Comparison of ENCODE assay signal across 22 mouse cellular contexts in genomic region chr9:42801929-42802328, GRCm38 (mm10).
DNase-seq lines count a peak whose midpoint lies in the region; ATAC-seq lines count a peak whose summit lies in the region.
"Had no signal": no experiment of that assay in that cellular context is flagged by ENCODE, and none has a peak within 500 bp of the region (broad histone marks: within the 10 kb centered on the region; RNA-seq: fewer than 3 reads in every experiment).

No protein-coding gene starts in this region.

- H3K4me2 ChIP-seq in heart, embryonic 11.5 days: no peak overlapping the region
- no peak overlapping the region for H3K4me2 ChIP-seq in hindbrain, embryonic 13.5 days
- H3K4me2 ChIP-seq: heart, embryonic 15.5 days; hindbrain, embryonic 15.5 days; lung, embryonic 14.5 days had no signal

- no peaks in the 10 kb centered on the region for H3K4me1 ChIP-seq in heart, embryonic 11.5 days (ENCODE audit: control insufficient read depth, insufficient read depth, low read length)
- H3K4me1 ChIP-seq in hindbrain, embryonic 13.5 days (replicated peaks): peaks cover 40% of the 10 kb centered on the region

- no peak for ATAC-seq in heart, embryonic 11.5 days (replicated peaks; ENCODE audit: insufficient number of reproducible peaks, low FRiP score, low TSS enrichment)
- no peak for ATAC-seq in hindbrain, embryonic 13.5 days (ENCODE audit: low FRiP score)

- H3K27me3 ChIP-seq in heart, embryonic 11.5 days (ENCODE audit: control insufficient read depth, insufficient read depth, low read length): 0 out of 2 replicates have a peak, but pooled peaks cover 5% of the 10 kb centered on the region
- no peaks in the 10 kb centered on the region for H3K27me3 ChIP-seq in hindbrain, embryonic 13.5 days
- H3K27me3 ChIP-seq: hindbrain, embryonic 15.5 days had no signal

- H3K9me3 ChIP-seq in heart, embryonic 11.5 days (replicated peaks; ENCODE audit: control insufficient read depth, low read length): no peaks in the 10 kb centered on the region
- no peaks in the 10 kb centered on the region for H3K9me3 ChIP-seq in hindbrain, embryonic 13.5 days
- H3K9me3 ChIP-seq: embryonic facial prominence, embryonic 10.5 days; heart, embryonic 15.5 days; hindbrain, embryonic 15.5 days had no signal

- intact Hi-C loops in left cerebral cortex, postnatal 14 days (cut with DNase I): loop anchor here (10.0 kb wide), 1 partner anchor 93 kb away; no protein-coding TSS in a partner anchor

- DNase-seq in layer of hippocampus, adult 11-12 months (ENCODE audit: low spot score): peak; percentile 37
- no peak for DNase-seq in layer of hippocampus, postnatal 25 days (ENCODE audit: extremely low spot score in 1 of 2, low spot score in 1 of 2)
- peak; percentile 25 to 30 for DNase-seq in frontal cortex, postnatal 14 days (ENCODE audit: low spot score in 2 of 2)
- DNase-seq in left cerebral cortex, postnatal 14 days (ENCODE audit: low spot score in 2 of 2): peak; percentile 45 to 65
- peak; percentile 63 for DNase-seq in right cerebral cortex, postnatal 25 days
- no peak for DNase-seq in thymus, postnatal 14 days
- DNase-seq: adrenal gland, postnatal 14 days; cerebellum, adult 11 months; gastrocnemius, postnatal 14 days; heart, adult 2 months; heart, postnatal 36 days; kidney, adult 2 months; kidney, postnatal 10 days; lung, embryonic 14.5 days; lung, postnatal 4 days; midbrain, embryonic 14.5 days had no signal

- H3K27ac ChIP-seq in heart, embryonic 11.5 days (ENCODE audit: low read depth, low read length): no peak overlapping the region
- H3K27ac ChIP-seq in hindbrain, embryonic 13.5 days: no peak overlapping the region
- H3K27ac ChIP-seq: embryonic facial prominence, embryonic 10.5 days; heart, adult 2 months; heart, embryonic 15.5 days; liver, embryonic 14.5 days had no signal

- no peak overlapping the region for H3K4me3 ChIP-seq in heart, embryonic 11.5 days (ENCODE audit: low read depth, low read length)
- H3K4me3 ChIP-seq in hindbrain, embryonic 13.5 days: no peak overlapping the region
- H3K4me3 ChIP-seq: embryonic facial prominence, embryonic 10.5 days; heart, adult 2 months; heart, embryonic 15.5 days; hindbrain, embryonic 15.5 days had no signal

- no peaks in the 10 kb centered on the region for H3K36me3 ChIP-seq in heart, embryonic 11.5 days (ENCODE audit: control insufficient read depth, insufficient read depth, low read length)
- H3K36me3 ChIP-seq in hindbrain, embryonic 13.5 days: no peaks in the 10 kb centered on the region
- H3K36me3 ChIP-seq: embryonic facial prominence, embryonic 10.5 days; heart, embryonic 15.5 days; hindbrain, embryonic 15.5 days had no signal

- 66% methylated on average over 11 of the region's 11 CpGs for whole genome bisulfite sequencing in heart, embryonic 11.5 days (ENCODE audit: insufficient replicate concordance)
- 57% methylated on average over 11 of the region's 11 CpGs for WGBS in hindbrain, embryonic 13.5 days

- H3K9ac ChIP-seq in heart, embryonic 11.5 days (ENCODE audit: low read depth, low read length): no peak overlapping the region
- no peak overlapping the region for H3K9ac ChIP-seq in hindbrain, embryonic 13.5 days
- H3K9ac ChIP-seq: heart, embryonic 15.5 days; hindbrain, embryonic 15.5 days; liver, embryonic 14.5 days; lung, embryonic 14.5 days had no signal

Comparison
In these comparisons a context has a peak if more than half of its experiments do, and no peak if none do; other contexts are left out.
1. DNase-seq: peak in layer of hippocampus, adult 11-12 months (single experiment), frontal cortex, postnatal 14 days (2 of 2), left cerebral cortex, postnatal 14 days (2 of 2) and right cerebral cortex, postnatal 25 days (single experiment); none in layer of hippocampus, postnatal 25 days (0 of 2) and thymus, postnatal 14 days (single experiment).